Mouse (Mus musculus) G1E (cell line): ENCODE measurements around the gene D17Wsu92e.

Source experiments
- CTCF ChIP-seq: IDR thresholded peaks from 2 replicates; pipeline ENCODE4 v1.5.1; 2012; ENCODE audit warnings: low read depth, low read length, inconsistent platforms, mixed read lengths
- GATA1 ChIP-seq: IDR thresholded peaks from 2 replicates; pipeline ENCODE4 v1.6.1; 2012; ENCODE audit warnings: borderline replicate concordance, low read length, inconsistent platforms, mixed read lengths
- POLR2AphosphoS5 ChIP-seq: IDR thresholded peaks from 2 replicates; pipeline ENCODE4 v1.6.1; 2012; ENCODE audit warnings: low read depth, low read length, inconsistent platforms; ENCODE audit not compliant: insufficient replicate concordance
- TAL1 ChIP-seq: conservative IDR thresholded peaks from 2 replicates; pipeline ENCODE4 v1.6.1; 2012; ENCODE audit warnings: low read depth, low read length, inconsistent platforms, mixed read lengths

GRCm38 (mm10) chr17:27726527-27726926 lies 93.9 kb downstream of the D17Wsu92e start:
- no peak for TF ChIP-seq CTCF
- TF ChIP-seq GATA1 = no peak
- TF ChIP-seq POLR2AphosphoS5 = no peak
- no peak for TF ChIP-seq TAL1
